Mouse (Mus musculus): ENCODE results near the gene Snx12.

- no peak for TF ChIP-seq HCFC1 (IDR thresholded peaks at IDR 0.05; ENCODE audit: low read depth, low read length)
- no peak for TF ChIP-seq POLR2AphosphoS2 (IDR thresholded peaks at IDR 0.05; ENCODE audit: low read depth, low read length)
- no peak for TF ChIP-seq EP300 (IDR thresholded peaks at IDR 0.05; ENCODE audit: low read length)
- no peak for TF ChIP-seq CTCF (conservative IDR thresholded peaks at IDR 0.05 in 1 of 2, IDR thresholded peaks at IDR 0.05 in 1 of 2; ENCODE audit: low read depth in 2 of 2, low read length in 2 of 2)
- TF ChIP-seq POLR2A (IDR thresholded peaks at IDR 0.05; ENCODE audit: low read depth, low read length): no peak
- TF ChIP-seq CHD2 (IDR thresholded peaks at IDR 0.05; ENCODE audit: low read length): no peak
- no peak for TF ChIP-seq SMC3 (IDR thresholded peaks at IDR 0.05; ENCODE audit: low read depth, low read length)
- TF ChIP-seq TBP (conservative IDR thresholded peaks at IDR 0.05; ENCODE audit: low read depth, low read length): no peak
- TF ChIP-seq MEF2A (IDR thresholded peaks at IDR 0.05; ENCODE audit: borderline replicate concordance, low read depth, low read length): no peak
- TF ChIP-seq ELF1 (IDR thresholded peaks at IDR 0.05; ENCODE audit: low read depth, low read length): no peak
- TF ChIP-seq JUND (conservative IDR thresholded peaks at IDR 0.05; ENCODE audit: low read depth, low read length): no peak
- TF ChIP-seq TCF12 (IDR thresholded peaks at IDR 0.05; ENCODE audit: low read depth, low read length): no peak
These were observed 95.4 kb downstream of the Snx12 start for GRCm38 (mm10) chrX:101126977-101127376.
